Mouse (Mus musculus) layer of hippocampus, postnatal 25 days (tissue): ENCODE measurements around the gene Rmnd5b. TPM values are rescaled to one million over a fixed set of nuclear protein-coding genes. Genes with fewer than 3 reads are reported as not detected.
"Not testable (repeated sequence)": the region's sequence is repeated elsewhere in the genome, so short reads cannot be mapped to it uniquely, and the experiment has no call there.

Experiments used
- DNase-seq, 2 experiments: peaks; one replicate each; pipeline ENCODE4 v3.0.0; 2022; ENCODE audit warnings: mixed read lengths in 2 of 2, low spot score in 1 of 2; ENCODE audit errors: extremely low spot score in 1 of 2
- total RNA-seq, 2 experiments: library from RNA; stranded (reverse); gene quantifications; 2 replicates each; pipeline ENCODE4 v1.2.3; 2021

Rmnd5b gene
- total RNA-seq, 2 experiments from 2014 or later, result 62.3 to 65.9 TPM

DNA sequence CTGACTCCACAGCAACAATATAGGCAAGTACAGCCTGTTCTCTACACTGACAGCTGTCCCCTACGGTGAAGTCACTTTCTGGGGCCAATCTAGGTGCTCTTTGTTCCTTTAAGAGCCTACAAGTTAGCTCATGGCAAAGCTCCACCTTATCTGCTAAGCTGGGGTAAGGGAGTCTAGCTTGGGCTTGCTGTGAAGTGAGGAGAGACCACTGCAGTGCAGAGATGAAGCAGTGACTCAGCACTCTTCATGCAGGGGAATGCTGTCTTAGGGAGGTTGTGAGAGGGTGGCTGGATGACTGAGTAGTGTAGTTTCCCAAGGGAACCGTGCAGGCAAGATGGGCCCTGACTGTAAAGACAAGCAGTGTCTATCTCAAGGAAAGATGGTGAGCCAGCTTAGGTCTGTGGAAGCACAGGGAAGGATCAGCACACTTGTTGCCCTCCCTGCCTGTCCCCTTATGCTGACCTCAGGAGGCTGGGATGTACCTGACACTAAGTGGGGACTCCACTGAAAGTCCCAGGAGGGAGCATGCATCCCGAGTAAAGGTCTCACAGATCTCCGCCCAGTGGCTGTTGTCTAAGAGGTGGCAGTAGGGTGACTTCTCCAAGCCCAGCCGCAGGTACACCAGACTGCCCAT, 10.4 kb downstream of the Rmnd5b start:
- DNase-seq, result no peak

DNA sequence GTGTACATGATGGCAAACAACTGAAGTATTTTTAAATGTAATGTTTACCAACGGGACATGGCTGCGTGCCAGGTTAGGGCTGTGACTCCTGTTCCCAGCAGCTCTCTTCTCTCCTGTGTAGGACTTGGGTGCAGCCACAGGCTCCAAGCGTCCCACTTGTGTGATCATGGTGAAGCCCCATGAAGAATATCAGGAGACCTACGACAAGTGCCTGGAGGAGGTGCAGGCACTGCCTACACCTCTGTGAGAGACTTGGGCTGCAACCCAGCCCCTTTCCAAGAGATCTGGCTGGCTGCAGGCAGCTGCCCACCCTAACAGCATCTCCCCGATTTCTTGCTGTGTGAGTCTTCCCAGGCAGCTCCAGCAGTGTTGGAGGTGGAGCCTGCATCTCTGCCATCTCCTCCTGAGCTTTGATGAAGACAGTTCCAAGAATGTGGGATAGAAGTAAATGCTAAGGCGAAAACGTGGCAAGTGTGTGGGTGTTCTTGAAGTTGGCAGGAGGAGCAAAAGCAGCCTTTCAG, 12.7 kb downstream of the Rmnd5b start:
- peak in 1 of 2 experiments; percentile 41 for DNase-seq

DNA sequence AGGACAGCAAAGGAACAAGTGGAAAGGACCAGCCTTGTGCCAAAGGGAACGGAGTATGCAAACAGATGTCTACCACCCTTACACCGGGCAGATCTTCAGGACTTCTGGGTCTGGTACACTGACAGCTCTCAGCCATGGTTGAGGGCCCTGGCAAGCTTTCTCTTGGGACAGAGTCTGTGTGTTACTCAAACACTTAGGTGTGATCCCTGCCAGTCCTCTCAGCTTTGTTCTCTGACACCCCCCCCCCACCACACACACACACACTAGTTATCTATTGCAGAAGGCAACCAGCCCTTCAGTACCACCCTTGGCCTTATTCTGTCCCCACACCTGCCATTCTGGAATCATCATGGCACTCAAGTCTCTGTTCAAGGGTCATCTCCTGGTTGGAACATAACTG, 13.9 kb downstream of the Rmnd5b start:
- DNase-seq, result no peak

DNA sequence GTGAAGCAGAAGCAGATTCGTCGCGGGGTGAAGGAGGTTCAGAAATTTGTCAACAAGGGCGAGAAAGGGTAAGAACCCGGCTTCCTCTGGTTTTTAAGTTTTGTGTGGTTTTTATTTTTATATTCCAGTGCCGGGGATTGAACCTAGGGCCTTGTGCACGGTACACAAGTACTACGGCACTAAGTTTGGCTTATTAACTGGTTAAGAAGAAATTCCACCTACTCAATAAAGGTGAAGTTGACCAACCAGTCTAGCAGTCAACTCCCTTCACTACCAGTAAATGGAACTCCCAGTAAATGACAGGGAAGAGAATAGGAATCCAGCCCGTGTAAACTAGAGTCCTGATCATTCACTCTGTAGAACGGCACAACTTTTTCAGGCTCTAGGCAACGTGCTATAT, 15.6 kb downstream of the Rmnd5b start:
- no peak for DNase-seq

DNA sequence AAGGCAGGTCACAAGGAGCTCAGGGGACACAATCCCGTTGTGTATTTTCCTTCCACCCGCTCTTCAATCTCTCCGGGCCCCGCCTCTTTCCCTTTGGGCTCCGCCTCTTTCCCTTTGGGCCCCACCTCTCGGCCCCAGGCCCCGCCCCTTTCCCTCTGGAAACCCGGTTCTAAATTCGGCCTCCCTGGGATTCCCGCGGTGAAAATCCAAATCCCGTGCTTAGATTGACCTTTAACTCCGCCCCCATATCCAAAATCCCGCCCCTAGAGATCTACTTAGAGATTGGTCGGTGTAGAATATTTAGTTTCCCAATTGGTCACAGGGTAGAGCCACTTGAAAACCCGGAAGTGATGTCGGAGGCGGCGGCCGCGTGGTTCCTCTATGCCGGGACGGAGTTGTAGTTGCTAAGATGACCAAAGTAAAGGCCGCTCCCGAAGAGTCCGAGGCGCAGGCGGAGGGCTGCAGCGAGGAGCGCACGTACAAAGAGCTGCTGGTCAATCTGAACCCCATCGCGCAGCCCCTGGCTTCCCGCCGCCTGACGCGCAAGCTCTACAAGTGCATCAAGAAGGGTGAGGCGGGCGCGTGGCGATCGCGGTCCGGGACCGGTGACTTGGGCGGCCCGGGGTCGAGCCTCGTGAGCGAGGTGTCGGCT, 16.2 kb downstream of the Rmnd5b start, which contains the start of gene Nhp2:
Gene Nhp2 (plus strand): TSS at position 327 of the 652 bp plus-strand sequence.
- peak; percentile 67 to 75 for DNase-seq

DNA sequence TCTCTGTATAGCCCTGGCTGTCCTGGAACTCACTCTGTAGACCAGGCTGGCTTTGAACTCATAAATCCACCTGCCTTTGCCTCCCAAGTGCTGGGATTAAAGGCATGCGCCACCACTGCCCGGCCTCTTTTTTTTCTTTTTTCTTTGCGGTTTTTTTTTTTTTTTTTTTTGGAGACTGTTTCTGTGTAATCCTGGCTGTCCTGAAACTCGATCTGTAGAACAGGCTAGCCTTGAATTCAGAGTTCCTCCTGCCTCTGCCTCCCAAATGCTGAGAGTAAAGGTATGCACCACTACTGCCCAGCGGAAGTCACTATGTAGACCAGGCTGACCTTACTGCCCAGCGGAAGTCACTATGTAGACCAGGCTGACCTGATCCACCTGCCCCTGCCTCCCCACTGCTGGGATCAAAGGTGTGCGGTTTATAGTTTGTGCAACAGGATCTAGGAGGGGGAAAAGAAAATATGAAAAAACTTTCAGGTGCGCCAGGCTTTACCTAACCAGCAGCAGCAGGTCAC, 16.7 kb downstream of the Rmnd5b start:
- DNase-seq, result no peak

DNA sequence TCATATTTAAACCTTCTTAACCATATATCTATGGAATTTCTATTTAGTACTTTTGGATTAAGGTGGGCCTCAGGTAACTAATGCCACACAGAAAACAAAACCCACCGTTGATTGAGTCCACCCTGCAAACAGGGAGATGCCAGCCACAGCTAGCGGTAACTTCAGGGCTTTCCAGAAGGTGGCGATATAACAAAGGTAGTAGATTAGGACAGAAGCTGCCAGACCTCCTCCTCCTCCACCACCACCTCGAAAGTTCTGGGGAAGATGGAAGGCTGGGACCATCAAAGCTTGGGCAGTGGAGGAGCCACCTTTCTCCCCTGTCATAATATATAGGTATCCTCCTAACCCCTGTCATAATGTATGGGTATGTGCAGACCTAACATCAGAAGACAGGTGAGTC, 18.0 kb downstream of the Rmnd5b start:
- peak in 1 of 2 experiments; percentile 70 for DNase-seq

DNA sequence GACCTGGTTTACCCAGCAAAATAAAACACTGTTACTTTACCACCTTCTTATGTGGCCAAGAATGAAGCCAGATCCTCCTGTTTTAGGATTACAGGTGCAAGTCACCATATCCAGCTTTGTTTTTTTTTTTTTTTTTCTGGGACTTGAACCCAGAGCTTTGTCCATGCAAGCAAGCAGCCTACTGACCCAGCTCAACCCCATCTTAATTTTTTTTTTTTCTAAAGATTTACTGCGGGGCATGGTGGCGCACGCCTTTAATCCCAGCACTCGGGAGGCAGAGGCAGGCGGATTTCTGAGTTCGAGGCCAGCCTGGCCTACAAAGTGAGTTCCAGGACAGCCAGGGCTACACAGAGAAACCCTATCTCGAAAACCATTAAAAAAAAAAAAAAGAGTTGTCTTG, 19.6 kb downstream of the Rmnd5b start:
- not testable (repeated sequence) for DNase-seq

DNA sequence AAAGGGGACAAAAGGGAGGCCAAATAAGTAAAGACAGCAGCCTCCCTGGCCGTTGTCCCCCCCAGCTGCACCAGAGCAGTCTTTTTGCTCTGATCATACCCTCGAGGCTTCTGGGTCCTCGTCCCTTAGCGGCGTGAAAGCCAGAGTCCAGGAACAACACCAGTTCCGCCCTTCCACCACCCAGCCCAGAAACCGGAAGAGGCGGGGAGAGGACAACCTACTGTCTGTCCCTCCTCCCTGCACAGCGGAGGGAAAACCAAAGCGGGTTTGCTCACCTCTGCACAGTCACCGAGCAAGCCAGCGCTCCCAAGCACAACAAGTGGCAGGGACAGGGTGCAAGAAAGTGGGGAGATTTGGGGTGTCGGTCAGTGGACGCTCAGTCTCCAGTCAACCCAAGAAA, 20.1 kb downstream of the Rmnd5b start:
- peak in 1 of 2 experiments; percentile 30 for DNase-seq

DNA sequence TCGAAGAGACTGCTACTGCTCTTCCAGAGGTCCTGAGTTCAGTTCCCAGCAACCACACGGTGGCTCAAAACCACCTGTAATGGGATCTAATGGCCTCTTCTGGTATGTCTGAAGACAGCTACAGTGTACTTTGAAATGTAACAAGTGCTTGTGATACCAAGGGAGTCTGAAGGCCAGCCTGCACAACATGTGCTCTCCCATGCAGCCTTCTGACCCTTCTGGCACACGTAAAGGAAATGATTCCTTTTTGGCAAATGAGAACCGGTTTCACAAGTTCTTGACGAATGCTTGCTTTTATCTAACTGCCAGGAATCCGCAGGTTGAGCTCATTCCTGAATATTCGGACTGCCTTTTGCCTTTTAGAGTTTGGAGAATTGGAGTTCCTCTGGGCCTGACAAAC, 20.6 kb downstream of the Rmnd5b start:
- no peak for DNase-seq

DNA sequence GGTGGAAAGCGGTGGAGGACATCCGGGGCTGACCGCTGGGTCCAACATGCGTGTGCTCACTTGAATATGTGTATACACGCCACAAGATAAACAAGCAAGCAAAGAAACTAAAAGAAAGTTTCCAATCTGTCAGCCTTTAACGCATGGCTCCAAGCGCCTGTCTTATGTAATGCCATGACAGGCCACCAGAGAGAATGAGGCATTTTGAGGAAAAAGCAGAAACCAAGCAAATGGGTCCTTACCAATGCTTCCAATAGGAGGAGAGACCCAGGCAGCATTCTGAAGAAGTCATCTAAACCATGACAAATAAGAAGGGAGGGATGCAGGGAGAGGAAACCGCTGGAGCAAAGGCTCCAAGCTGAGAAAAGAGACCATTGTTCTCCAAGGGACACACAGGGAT, 21.4 kb downstream of the Rmnd5b start:
- DNase-seq, result no peak

DNA sequence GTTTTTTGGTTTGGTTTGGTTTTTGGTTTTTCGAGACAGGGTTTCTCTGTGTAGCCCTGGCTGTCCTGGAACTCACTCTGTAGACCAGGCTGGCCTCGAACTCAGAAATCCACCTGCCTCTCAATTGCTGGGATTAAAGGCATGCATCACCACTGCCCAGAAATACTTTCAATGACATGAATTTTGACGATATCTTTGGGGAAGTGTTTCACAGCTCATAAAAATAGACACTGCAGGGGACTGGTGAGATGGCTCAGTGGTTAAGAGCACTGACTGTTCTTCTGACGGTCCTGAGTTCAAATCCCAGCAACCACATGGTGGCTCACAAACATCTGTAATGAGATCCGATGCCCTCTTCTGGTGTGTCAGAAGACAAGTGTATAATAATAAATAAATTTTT, 25.8 kb downstream of the Rmnd5b start:
- DNase-seq, result not testable (repeated sequence)

DNA sequence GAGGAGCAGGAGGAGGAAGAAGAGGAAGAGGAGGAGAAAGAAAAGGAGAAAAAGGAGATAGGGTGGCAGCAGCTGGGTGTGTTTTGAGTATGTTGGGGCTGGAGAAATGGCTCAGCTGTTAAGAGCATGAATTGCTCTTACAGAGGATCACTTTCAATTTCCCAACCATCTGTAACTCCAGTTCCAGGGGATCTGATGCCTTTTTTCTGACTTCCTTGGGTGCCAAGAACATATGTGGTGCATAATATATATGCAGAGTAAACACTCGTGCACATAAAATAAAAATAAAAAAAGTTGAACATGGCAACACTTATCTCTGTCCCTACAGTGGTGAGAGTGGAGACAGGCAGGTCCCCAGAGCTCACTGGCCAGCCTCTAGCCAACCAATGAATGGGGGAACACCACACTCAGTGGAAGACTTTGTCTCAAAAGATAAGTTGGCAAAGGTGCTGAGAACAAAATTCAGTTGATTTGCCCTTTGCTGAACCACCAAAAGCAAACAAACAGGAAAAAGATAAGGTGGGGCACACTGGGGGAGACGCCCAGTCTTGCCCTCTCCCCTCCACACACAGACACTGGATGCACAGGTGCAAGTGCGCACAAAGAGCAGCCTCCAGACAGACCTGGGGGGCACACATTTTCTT, 26.3 kb downstream of the Rmnd5b start:
- no peak for DNase-seq

DNA sequence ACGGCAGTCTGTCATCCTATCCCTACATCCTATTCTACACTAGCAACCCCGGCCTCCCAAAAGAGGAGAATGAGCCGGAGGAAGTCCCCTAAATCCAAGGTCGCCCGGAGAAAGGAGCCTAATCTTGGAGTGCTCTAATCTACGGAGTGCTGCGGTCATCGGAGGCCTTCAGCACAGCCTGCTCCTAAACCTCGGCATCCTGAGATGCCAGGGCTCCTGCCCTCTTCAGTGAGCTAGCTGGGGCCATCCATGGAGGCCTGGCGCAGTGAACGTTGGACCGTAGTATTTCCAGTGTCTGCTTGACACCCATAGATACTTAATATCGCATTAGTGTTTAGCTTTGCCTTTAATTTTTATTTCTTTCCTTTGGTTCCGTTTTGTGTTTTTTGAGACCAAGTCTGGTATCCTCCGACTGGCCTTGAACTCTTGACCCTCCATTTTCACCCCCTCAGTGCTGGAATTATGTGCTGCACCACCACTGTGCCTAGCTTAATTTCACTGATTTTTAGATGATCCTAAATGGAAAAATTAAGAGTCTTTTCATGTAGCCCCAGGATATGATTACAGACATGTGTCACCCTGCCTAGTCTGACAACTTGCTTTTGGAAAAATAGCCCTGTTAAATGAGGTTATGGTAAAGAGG, 28.5 kb downstream of the Rmnd5b start:
- DNase-seq, result no peak

DNA sequence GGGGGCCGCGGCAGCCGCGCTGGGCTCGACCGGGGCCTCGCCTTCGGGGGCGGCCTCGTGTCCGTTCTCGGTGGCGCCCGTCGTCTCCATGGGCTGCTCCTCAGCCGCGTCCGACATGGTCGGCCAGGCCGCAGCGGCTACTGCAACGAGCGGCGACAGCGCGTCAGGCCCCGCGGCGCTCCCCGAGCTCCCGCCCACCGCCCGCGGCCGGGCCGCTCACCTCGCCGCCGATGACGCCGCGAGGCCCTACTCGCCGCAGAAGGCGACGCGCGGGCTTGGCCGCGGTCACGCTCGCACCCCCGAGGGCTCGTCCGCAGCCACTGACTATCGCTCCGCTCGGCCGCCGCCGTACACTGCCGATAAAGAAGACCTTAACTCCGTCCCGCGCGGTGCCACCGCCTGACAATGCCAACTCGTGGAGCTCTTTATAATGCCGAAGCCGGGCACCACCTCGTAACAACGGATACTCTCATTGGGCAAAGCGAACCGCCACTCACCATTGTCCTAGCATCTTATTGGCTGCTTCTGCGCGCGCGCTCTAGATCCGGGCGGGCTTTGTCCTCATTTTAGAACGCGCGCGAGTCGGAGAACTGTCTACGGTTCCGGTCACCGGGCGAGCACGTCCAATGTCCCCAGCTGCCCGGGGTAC, 29.1 kb downstream of the Rmnd5b start, which contains the start of gene Hnrnpab:
Gene Hnrnpab (minus strand): TSS at position 401 of the 649 bp plus-strand sequence.
- DNase-seq, result peak; percentile 95 to 97

DNA sequence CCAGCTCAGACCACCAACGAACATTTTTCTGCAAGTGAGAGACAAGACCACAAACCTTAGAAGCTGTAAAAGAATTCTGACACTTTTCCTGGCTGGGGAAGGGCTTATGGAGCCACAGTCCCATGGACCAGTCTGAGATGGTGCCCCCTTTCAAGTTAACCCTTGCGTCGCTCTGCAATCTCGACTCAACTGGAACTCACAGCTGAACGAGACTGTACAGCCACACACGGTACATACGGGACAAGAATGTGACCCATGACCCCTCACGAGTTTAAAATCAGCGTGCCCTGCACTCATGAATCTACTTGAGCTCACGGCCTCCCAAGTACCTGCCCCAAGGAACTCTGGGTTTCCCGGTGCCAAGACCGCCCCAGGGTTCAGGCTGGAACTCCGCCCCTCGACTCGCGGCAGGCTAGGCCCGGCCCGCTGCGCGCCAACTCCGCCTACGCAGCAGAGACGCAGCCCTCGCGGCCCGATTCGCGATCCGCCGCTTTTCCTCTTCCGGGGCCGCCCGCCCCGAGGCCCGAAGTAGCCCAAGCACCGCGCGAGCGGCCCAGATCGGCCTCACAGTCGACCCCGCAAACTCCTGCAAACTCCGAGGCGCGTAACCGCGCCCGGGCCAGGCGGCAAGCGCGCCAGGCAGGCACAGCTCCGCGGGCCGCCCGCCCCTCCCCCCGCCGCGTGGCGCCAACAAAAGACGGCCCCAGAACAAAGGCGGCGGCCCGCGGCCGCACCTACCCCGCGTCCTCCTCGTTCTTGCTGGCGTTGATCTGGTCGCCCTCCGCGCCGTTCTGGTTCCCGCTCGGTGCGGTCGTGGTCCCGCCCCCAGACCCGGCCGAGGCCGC, 29.9 kb downstream of the Rmnd5b start:
- peak; percentile 66 to 67 for DNase-seq

DNA sequence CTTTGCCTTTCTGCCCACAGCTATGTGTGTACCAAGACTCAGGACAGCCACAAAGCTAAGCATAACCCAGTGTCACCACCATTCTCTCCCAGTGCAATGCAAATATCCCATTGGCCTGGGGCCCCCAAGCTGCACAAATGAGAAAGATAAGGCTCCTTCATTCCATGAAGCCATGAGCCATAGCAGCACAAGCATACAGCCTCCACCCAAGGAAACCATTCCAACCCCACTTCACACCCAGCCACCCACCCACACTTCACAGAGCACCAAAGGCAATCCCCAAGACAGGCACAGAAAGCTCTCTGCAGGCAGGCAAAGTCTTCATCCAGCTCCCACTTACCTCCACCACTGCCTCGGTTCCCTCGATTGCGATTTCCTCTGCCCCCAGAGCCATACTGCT, 33.4 kb downstream of the Rmnd5b start:
- DNase-seq, result no peak

DNA sequence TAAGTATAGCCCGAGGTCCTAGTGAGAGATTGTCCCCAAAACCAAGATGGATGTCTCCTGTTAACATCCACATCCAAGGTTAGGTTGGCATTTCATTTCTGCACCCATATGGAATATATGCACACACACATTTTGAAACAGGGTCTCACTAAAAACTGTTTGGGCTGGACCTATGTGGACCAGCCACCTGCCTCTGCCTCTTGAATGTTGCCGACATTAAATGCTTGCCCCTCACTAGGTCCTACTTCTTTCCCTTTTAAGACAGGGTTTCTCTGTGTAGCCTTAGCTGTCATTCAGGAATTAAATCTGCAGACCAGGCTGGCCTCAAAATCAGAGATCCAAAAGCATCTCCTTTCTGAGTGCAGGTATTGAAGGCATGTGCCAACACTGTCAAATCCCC, 38.1 kb downstream of the Rmnd5b start:
- no peak for DNase-seq

DNA sequence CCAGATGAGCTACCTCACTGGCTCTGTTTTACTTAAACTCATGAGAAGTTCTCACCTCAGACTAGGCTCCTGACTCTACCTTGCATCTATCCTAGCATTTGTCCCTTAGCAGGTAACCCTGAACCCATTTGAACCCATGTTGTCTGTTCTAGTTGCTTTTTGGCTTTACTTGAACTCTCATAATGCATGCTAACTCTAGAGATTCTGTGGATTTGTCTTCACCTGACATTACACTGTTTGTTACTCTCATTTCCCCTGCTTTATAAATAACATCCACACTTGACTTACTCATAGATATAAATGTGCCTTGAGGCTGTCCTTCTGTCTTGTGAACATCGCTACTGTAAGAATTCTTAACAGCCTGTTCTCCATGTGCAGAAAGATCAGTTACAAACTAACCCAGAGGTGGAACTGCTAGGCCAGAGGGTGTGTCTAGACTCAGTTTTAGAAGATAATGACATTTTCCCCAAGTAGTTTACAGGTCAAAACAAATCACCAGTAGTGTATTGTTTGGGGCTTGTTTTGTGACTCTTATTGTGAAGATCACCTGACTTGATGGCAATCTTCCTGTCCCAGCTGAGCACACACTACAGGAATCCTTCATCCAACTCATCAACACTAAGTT, 40.1 kb downstream of the Rmnd5b start:
- DNase-seq, result no peak
